Mouse (Mus musculus) thymus, postnatal 14 days (tissue): ENCODE measurements around the gene Samd14.

Source experiments
- DNase-seq: peaks from one replicate; pipeline ENCODE4 v3.0.0; 2021

Samd14 gene

DNA sequence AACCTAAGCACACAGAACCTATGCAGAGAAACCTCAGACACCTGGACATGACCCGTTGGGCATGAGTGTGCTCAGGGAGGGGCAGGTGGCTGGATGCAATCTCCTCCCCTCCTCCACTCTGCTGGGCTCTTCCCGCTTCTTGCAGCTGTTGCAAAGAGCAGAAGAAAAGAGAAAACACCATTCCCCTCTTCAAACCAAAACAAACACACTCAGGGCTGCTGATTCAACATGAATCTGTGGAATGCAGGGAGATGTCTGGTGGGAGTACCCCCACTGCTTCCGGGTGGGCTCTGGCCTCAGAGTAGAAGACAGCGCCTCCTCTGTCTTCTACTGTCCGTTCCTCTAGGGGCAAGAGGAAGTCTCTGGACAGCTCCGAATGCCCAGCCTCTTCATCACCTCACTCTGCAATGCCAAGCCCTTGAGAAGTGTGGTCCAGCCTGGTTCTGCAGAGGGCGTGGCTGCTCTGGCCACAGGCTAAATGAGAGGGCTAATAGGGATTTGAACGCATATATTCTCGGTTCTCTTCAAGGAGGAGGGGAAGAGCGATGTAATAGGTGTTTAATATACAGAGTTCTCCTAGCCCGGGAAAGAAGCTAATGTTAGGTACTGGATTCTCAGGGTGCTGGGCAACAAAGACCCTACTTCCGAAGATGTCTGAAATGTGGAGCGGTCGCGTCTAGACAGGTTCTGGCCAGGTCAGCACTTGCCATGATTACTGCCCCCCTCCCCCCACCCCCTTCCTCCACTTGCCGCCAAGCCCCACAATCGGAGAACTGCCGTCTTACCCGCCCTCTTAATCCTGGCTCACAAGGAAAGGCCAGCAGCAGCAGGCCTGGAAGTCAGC lies 65.7 kb downstream of the Samd14 start:
- DNase-seq: no peak
